Mouse (Mus musculus): ENCODE data around the gene Prmt3. TPM values are rescaled to one million over a fixed set of nuclear protein-coding genes. Genes with fewer than 3 reads are reported as not detected.

Gene Prmt3
- polyA plus RNA-seq, 1 experiment from 2014 or later = 55.3 TPM

- no peak overlapping the region for H3K4me3 ChIP-seq
- H3K27me3 ChIP-seq = peaks cover 49% of the 10 kb centered on the region
- H3K27ac ChIP-seq (replicated peaks) = no peak overlapping the region
- H3K4me2 ChIP-seq (replicated peaks) = no peak overlapping the region
- no peaks in the 10 kb centered on the region for H3K9me3 ChIP-seq
- WGBS = 31% methylated on average over 9 of the region's 9 CpGs
- no peak for ATAC-seq (replicated peaks)
- H3K9ac ChIP-seq (replicated peaks) = no peak overlapping the region
- H3K36me3 ChIP-seq = no peaks in the 10 kb centered on the region
- no peaks in the 10 kb centered on the region for H3K4me1 ChIP-seq
Observed at GRCm38 (mm10) chr7:49902003-49902552, 123.9 kb downstream of the Prmt3 start.

GRCm38 (mm10) chr7:49907191-49908171 is 129.3 kb downstream of the Prmt3 start:
- H3K9ac ChIP-seq (replicated peaks) = no peak overlapping the region
- H3K36me3 ChIP-seq = no peaks in the 10 kb centered on the region
- WGBS = 2% methylated on average over 28 of the region's 28 CpGs
- no peak overlapping the region for H3K4me2 ChIP-seq (replicated peaks)
- no peak overlapping the region for H3K27ac ChIP-seq (replicated peaks)
- no peak for ATAC-seq (replicated peaks)
- peaks cover 7% of the 10 kb centered on the region for H3K4me1 ChIP-seq
- H3K9me3 ChIP-seq = no peaks in the 10 kb centered on the region
- peaks cover 89% of the 10 kb centered on the region for H3K27me3 ChIP-seq
- no peak overlapping the region for H3K4me3 ChIP-seq

Other genes with a start within 250 kb of the Prmt3 start
- gene Dbx1, start 141.5 kb upstream of the Prmt3 start, polyA plus RNA-seq (2015; fragmentation: Nextera tagmentation; extraction: Ambion mirVana) = 1.5 and 1.9 TPM in 2 replicates
- 1.5 and 2.2 TPM in 2 replicates for gene Htatip2, start 19.2 kb upstream of the Prmt3 start, polyA plus RNA-seq (2015; fragmentation: Nextera tagmentation; extraction: Ambion mirVana)
- gene Slc6a5, start 131.8 kb downstream of the Prmt3 start, polyA plus RNA-seq (2015; fragmentation: Nextera tagmentation; extraction: Ambion mirVana) = not detected in 2 replicates
- 8.6 and 10.3 TPM in 2 replicates for gene Nell1, start 196.5 kb downstream of the Prmt3 start, polyA plus RNA-seq (2015; fragmentation: Nextera tagmentation; extraction: Ambion mirVana)